Mouse (Mus musculus): ENCODE measurements at regions not wholly inside any gene's neighbourhood (a gene's known extent, or its start where the extent isn't known, plus 50 kb on each side); places are given as distances from the start of the nearest gene placed in this dataset.

DNA sequence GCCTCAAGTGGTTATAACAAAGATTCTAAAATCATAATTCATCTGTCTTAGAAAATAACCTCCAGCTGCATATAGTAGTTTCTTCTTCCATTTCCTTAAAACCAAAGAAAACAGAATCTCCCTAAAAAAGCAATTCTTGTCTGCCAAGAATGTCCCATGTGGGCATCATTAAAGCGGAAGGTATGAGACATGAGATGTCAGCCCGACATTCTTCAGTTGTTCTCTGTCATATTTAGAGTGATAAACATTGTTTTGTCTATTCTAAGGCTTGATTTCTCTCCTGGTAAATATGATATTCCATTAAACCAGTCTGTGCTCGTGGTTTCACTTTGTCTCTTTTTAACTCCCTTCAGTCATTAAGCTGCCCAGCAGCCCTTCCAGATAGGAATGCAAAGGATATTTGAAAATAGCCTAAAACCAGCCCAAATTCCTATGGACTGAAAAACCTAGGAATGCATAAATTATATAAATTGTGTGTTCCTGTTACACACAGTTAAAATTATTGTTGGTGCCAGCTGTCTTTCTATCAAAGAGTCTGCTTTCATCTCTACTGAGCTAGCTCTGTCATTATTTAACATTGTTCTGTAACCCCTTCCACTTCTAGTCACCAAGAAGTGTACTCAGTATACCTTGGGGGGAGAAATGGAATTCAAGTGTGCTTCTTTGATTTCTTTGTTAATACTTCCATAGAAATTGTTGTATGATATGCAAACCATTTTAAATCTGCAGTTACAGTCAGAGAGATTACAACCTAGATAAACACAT is 191.4 kb upstream of the Gm9747 start:
- Histone ChIP-seq H3K79me2 (replicated peaks; ENCODE audit: control insufficient read depth, extremely low read depth, insufficient read depth, poor library complexity, severe bottlenecking) (no peaks in the 10 kb centered on the region), H3K4me3 (replicated peaks in 1 of 3; ENCODE audit: low read depth in 2 of 3, low read length in 2 of 3, poor library complexity in 1 of 3) (no peak overlapping the region), H3K27ac (ENCODE audit: insufficient read depth, low read depth) (no peak overlapping the region), H3K9ac (ENCODE audit: insufficient read depth, low read depth) (no peak overlapping the region), H3K36me3 (replicated peaks in 1 of 2; ENCODE audit: control insufficient read depth in 1 of 2, insufficient read depth in 1 of 2, low read length in 1 of 2) (no peaks in the 10 kb centered on the region), H3K4me1 (ENCODE audit: control insufficient read depth in 1 of 2, insufficient read depth in 2 of 2) (no peaks in the 10 kb centered on the region), H3K27me3 (replicated peaks) (no peaks in the 10 kb centered on the region), H3K4me2 (ENCODE audit: insufficient read depth, low read depth, poor library complexity, severe bottlenecking) (no peak overlapping the region), H3K9me3 (replicated peaks; ENCODE audit: low read length) (no peaks in the 10 kb centered on the region)
- dilution Hi-C loops (cut with MboI; ENCODE audit: extremely low pct_ligation_motif_present, extremely low pct_unique_long_range_greater_than_20kb, low sequenced_read_pairs) (no loop called here), in situ Hi-C loops (cut with MboI; ENCODE audit: low pct_ligation_motif_present, low pct_unique_long_range_greater_than_20kb, low sequenced_read_pairs) (no loop called here)
- DNase-seq (ENCODE audit: extremely low read depth), result no peak
- no peak for TF ChIP-seq NRF1 (IDR thresholded peaks at IDR 0.05; ENCODE audit: low read depth, low read length)
- TF ChIP-seq CHD2 (IDR thresholded peaks at IDR 0.05; ENCODE audit: low read length), result no peak
- no peak for TF ChIP-seq ETS1 (conservative IDR thresholded peaks at IDR 0.05; ENCODE audit: low read depth, low read length)
- no peak for TF ChIP-seq ELF1 (IDR thresholded peaks at IDR 0.05; ENCODE audit: low read depth, low read length)

- H3K4me2 ChIP-seq (ENCODE audit: insufficient read depth, low read depth, poor library complexity, severe bottlenecking), result no peak overlapping the region
- H3K36me3 ChIP-seq (replicated peaks in 1 of 2; ENCODE audit: control insufficient read depth in 1 of 2, insufficient read depth in 1 of 2, low read length in 1 of 2), result no peaks in the 10 kb centered on the region
- H3K4me3 ChIP-seq (replicated peaks in 1 of 3; ENCODE audit: low read depth in 2 of 3, low read length in 2 of 3, poor library complexity in 1 of 3), result no peak overlapping the region
- H3K27me3 ChIP-seq (replicated peaks), result no peaks in the 10 kb centered on the region
- dilution Hi-C loops (cut with MboI; ENCODE audit: extremely low pct_ligation_motif_present, extremely low pct_unique_long_range_greater_than_20kb, low sequenced_read_pairs) (no loop called here), in situ Hi-C loops (cut with MboI; ENCODE audit: low pct_ligation_motif_present, low pct_unique_long_range_greater_than_20kb, low sequenced_read_pairs) (no loop called here)
- no peaks in the 10 kb centered on the region for H3K4me1 ChIP-seq (ENCODE audit: control insufficient read depth in 1 of 2, insufficient read depth in 2 of 2)
- no peaks in the 10 kb centered on the region for H3K9me3 ChIP-seq (replicated peaks; ENCODE audit: low read length)
- H3K27ac ChIP-seq (ENCODE audit: insufficient read depth, low read depth), result no peak overlapping the region
- TF ChIP-seq MAFK (IDR thresholded peaks at IDR 0.05; ENCODE audit: insufficient replicate concordance, low read length) (no peak), BHLHE40 (IDR thresholded peaks at IDR 0.05; ENCODE audit: low read depth, low read length) (no peak), CHD2 (IDR thresholded peaks at IDR 0.05; ENCODE audit: low read length) (no peak), KAT2A (IDR thresholded peaks at IDR 0.05; ENCODE audit: insufficient replicate concordance, low read length) (no peak), MAX (IDR thresholded peaks at IDR 0.05; ENCODE audit: low read length) (no peak), ZMIZ1 (IDR thresholded peaks at IDR 0.05; ENCODE audit: low read depth, low read length) (no peak), ZC3H11A (IDR thresholded peaks at IDR 0.05; ENCODE audit: low read depth, low read length) (no peak), SIN3A (IDR thresholded peaks at IDR 0.05; ENCODE audit: low read length) (no peak), CTCF (conservative IDR thresholded peaks at IDR 0.05 in 1 of 2, IDR thresholded peaks at IDR 0.05 in 1 of 2; ENCODE audit: low read depth in 2 of 2, low read length in 2 of 2) (no peak), HCFC1 (IDR thresholded peaks at IDR 0.05; ENCODE audit: low read depth, low read length) (no peak)
- DNase-seq (ENCODE audit: extremely low read depth), result no peak
- H3K9ac ChIP-seq (ENCODE audit: insufficient read depth, low read depth), result no peak overlapping the region
- no peaks in the 10 kb centered on the region for H3K79me2 ChIP-seq (replicated peaks; ENCODE audit: control insufficient read depth, extremely low read depth, insufficient read depth, poor library complexity, severe bottlenecking)
These were observed 190.9 kb upstream of the Gm9747 start for GRCm38 (mm10) chr1:82042051-82042432.

- H3K9ac ChIP-seq (ENCODE audit: insufficient read depth, low read depth), result no peak overlapping the region
- H3K4me2 ChIP-seq (ENCODE audit: insufficient read depth, low read depth, poor library complexity, severe bottlenecking), result no peak overlapping the region
- no peaks in the 10 kb centered on the region for H3K9me3 ChIP-seq (replicated peaks; ENCODE audit: low read length)
- in situ Hi-C loops (cut with MboI; ENCODE audit: low pct_ligation_motif_present, low pct_unique_long_range_greater_than_20kb, low sequenced_read_pairs) (no loop called here), dilution Hi-C loops (cut with MboI; ENCODE audit: extremely low pct_ligation_motif_present, extremely low pct_unique_long_range_greater_than_20kb, low sequenced_read_pairs) (no loop called here)
- H3K4me3 ChIP-seq (replicated peaks in 1 of 3; ENCODE audit: low read depth in 2 of 3, low read length in 2 of 3, poor library complexity in 1 of 3), result no peak overlapping the region
- H3K79me2 ChIP-seq (replicated peaks; ENCODE audit: control insufficient read depth, extremely low read depth, insufficient read depth, poor library complexity, severe bottlenecking), result no peaks in the 10 kb centered on the region
- DNase-seq (ENCODE audit: extremely low read depth), result no peak
- no peaks in the 10 kb centered on the region for H3K36me3 ChIP-seq (replicated peaks in 1 of 2; ENCODE audit: control insufficient read depth in 1 of 2, insufficient read depth in 1 of 2, low read length in 1 of 2)
- H3K27me3 ChIP-seq (replicated peaks), result no peaks in the 10 kb centered on the region
- TF ChIP-seq IRF4 (IDR thresholded peaks at IDR 0.05; ENCODE audit: low read depth, low read length) (no peak), RCOR1 (conservative IDR thresholded peaks at IDR 0.05; ENCODE audit: low read depth, low read length) (no peak), KAT2A (IDR thresholded peaks at IDR 0.05; ENCODE audit: insufficient replicate concordance, low read length) (no peak), MXI1 (IDR thresholded peaks at IDR 0.05; ENCODE audit: low read depth, low read length) (no peak), SMC3 (IDR thresholded peaks at IDR 0.05; ENCODE audit: low read depth, low read length) (no peak), TCF12 (IDR thresholded peaks at IDR 0.05; ENCODE audit: low read depth, low read length) (no peak), MYC (IDR thresholded peaks at IDR 0.05; ENCODE audit: low read depth, low read length) (no peak), POLR2AphosphoS2 (IDR thresholded peaks at IDR 0.05; ENCODE audit: low read depth, low read length) (no peak)
- H3K27ac ChIP-seq (ENCODE audit: insufficient read depth, low read depth), result no peak overlapping the region
- no peaks in the 10 kb centered on the region for H3K4me1 ChIP-seq (ENCODE audit: control insufficient read depth in 1 of 2, insufficient read depth in 2 of 2)
These were observed 190.4 kb upstream of the Gm9747 start for GRCm38 (mm10) chr1:82042527-82042926.

Measured in CH12.LX (cell line).